Comparison of ENCODE assay signal across 8 mouse cellular contexts in genomic region chr2:135926660-135927343, GRCm38 (mm10).
DNase-seq lines count a peak whose midpoint lies in the region; ATAC-seq lines count a peak whose summit lies in the region.

No protein-coding gene starts in this region.

- H3K4me2 ChIP-seq in hindbrain, embryonic 14.5 days (replicated peaks), result no peak overlapping the region
- no peak overlapping the region for H3K4me2 ChIP-seq in hindbrain, embryonic 12.5 days (replicated peaks)

- no peaks in the 10 kb centered on the region for H3K36me3 ChIP-seq in hindbrain, embryonic 14.5 days (replicated peaks; ENCODE audit: control insufficient read depth, insufficient read depth)
- H3K36me3 ChIP-seq in hindbrain, embryonic 12.5 days, result no peaks in the 10 kb centered on the region
- H3K36me3 ChIP-seq in splenic B cell, adult 2 months (ENCODE audit: control insufficient read depth, insufficient read depth, low read length, poor library complexity, severe bottlenecking), result no peaks in the 10 kb centered on the region

- no peak overlapping the region for H3K27ac ChIP-seq in hindbrain, embryonic 14.5 days
- H3K27ac ChIP-seq in hindbrain, embryonic 12.5 days, result no peak overlapping the region

- no peaks in the 10 kb centered on the region for H3K9me3 ChIP-seq in hindbrain, embryonic 14.5 days (ENCODE audit: control insufficient read depth, low read length)
- H3K9me3 ChIP-seq in hindbrain, embryonic 12.5 days (replicated peaks), result no peaks in the 10 kb centered on the region

- peaks cover 9% of the 10 kb centered on the region; the same call in 1 of the 2 replicates for H3K4me1 ChIP-seq in hindbrain, embryonic 14.5 days (replicated peaks; ENCODE audit: control insufficient read depth, insufficient read depth, low read length)
- peaks cover 2% of the 10 kb centered on the region; the same call in 1 of the 2 replicates for H3K4me1 ChIP-seq in hindbrain, embryonic 12.5 days

- no peaks in the 10 kb centered on the region for H3K27me3 ChIP-seq in hindbrain, embryonic 14.5 days (ENCODE audit: control insufficient read depth, insufficient read depth, low read length)
- no peaks in the 10 kb centered on the region for H3K27me3 ChIP-seq in hindbrain, embryonic 12.5 days
- H3K27me3 ChIP-seq in splenic B cell, adult 2 months (ENCODE audit: control insufficient read depth, insufficient read depth, low read length, poor library complexity, severe bottlenecking), result no peaks in the 10 kb centered on the region

- H3K9ac ChIP-seq in hindbrain, embryonic 14.5 days, result no peak overlapping the region
- H3K9ac ChIP-seq in hindbrain, embryonic 12.5 days, result no peak overlapping the region

- peak; percentile 74 for DNase-seq in hindbrain, embryonic 14.5 days (ENCODE audit: low spot score)
- DNase-seq in MN1 (ENCODE audit: low spot score), result peak; percentile 61
- DNase-seq in cerebellum, adult 8-10 months, result peak; percentile 80
- peak; percentile 84 for DNase-seq in heart, adult 8-10 months (ENCODE audit: low spot score)
- peak; percentile 76 to 82 for DNase-seq in kidney, postnatal 36 days
- DNase-seq in lung, postnatal 14 days, result peak; percentile 72
- DNase-seq in splenic B cell, adult 2 months (ENCODE audit: low read depth, low spot score), result peak; percentile 17

- no peak for ATAC-seq in hindbrain, embryonic 14.5 days (ENCODE audit: low FRiP score)
- ATAC-seq in hindbrain, embryonic 12.5 days (ENCODE audit: low FRiP score), result no peak

- WGBS in hindbrain, embryonic 14.5 days, result 86% methylated on average over 8 of the region's 8 CpGs
- 82% methylated on average over 8 of the region's 8 CpGs for WGBS in hindbrain, embryonic 12.5 days

- no peak overlapping the region for H3K4me3 ChIP-seq in hindbrain, embryonic 14.5 days (replicated peaks; ENCODE audit: low read length)
- H3K4me3 ChIP-seq in hindbrain, embryonic 12.5 days, result no peak overlapping the region

Comparison
In these comparisons a context has a peak if more than half of its experiments do, and no peak if none do; other contexts are left out.
1. DNase-seq: peak in every context shown above with its lines; median percentile 84 in heart, adult 8-10 months; 80 in cerebellum, adult 8-10 months; 79 in kidney, postnatal 36 days; 74 in hindbrain, embryonic 14.5 days; 72 in lung, postnatal 14 days; 61 in MN1; 17 in splenic B cell, adult 2 months.